Mouse (Mus musculus) E14TG2a.4 (cell line): ENCODE measurements around the gene Gm813.
A peak's percentile ranks its signal among the peaks of the same experiment; 100 is the strongest.

Source experiments
- CTCF ChIP-seq: conservative IDR thresholded peaks from 2 replicates; pipeline ENCODE4 v1.5.1; 2014; ENCODE audit warnings: low read length
- POU5F1 ChIP-seq: IDR thresholded peaks from 2 replicates; pipeline ENCODE4 v1.6.1; 2014; ENCODE audit warnings: low read length, borderline replicate concordance

DNA sequence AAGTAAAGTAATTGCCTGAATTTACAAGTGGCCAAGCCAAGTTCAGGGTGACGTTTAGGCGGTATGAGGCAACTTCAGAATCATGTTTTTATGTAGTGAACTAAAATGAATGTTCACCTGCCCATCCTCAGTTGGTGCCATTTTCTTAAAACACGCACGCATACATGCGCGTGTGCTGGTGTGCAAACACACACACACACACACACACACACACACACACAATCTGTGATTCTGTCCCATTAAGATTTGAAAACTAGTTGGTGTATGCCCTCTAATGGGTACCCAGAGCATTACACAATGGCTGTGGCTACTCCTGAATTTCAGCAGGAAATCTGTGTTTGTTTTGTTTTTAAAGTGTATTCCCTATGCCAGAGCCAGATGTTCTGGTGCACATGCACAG is 7.2 kb upstream of the Gm813 start:
- TF ChIP-seq CTCF (peak; percentile 68), POU5F1 (no peak)
